Mouse (Mus musculus) right cerebral cortex, postnatal 25 days (tissue): ENCODE data around the gene Slfn4.
"Not testable (repeated sequence)": the region's sequence is repeated elsewhere in the genome, so short reads cannot be mapped to it uniquely, and the experiment has no call there.

Source experiments
- DNase-seq: peaks from one replicate; pipeline ENCODE4 v3.0.0; 2022

Gene Slfn4

DNA sequence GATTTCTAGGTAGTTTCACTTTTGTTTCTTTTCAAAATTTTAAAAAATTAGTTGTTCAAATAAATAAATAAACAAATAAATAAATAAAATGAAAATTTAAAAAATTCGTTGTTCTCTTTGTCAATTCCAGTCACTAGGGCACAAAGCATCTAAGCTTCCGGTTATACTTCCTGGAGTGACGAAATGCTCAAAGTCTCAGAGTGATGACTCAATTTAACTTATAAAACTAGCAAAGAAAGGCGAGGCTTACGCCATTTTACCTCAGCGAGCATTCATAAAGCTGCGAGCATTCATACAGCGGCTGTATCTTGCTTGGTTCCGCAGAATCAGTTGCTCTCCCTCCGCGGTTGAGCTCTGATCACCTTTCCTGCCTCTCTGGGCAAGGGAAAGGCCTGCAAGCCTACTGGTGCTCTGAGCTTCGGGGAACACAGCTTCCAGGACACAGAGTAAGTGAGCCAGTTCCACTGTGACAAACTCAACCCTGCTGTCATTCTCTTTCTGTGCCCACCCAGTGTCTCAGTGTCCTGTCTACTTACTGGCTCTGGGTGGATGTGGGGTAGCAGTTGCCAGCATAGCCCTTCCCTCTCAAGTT is at the start of gene Slfn4:
Slfn4 (plus strand) TSS at position 239 of the 592 bp plus-strand sequence.
- DNase-seq = no peak

- DNase-seq = not testable (repeated sequence)
Observed at GRCm38 (mm10) chr11:83125633-83126032, 49.4 kb upstream of the Slfn4 start.

DNA sequence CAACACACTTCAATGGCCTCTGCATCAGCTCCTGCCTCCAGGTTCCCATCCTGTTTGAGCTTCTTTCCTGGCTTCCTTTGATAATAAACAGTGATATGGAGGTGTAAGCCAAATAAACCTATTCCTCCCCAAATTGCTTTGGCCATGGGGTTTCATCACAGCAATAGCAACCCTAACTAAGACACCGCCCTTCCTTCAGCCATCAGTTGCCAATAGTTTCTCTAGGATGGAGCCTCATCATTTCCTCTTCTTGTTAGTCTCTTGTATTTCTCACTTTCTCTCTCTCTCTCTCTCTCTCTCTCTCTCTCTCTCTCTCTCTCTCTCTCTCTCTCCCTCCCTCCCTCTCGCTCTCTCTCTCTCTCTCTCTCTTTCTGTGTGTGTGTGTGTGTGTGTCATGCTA is 37.7 kb upstream of the Slfn4 start:
- DNase-seq = not testable (repeated sequence)

DNA sequence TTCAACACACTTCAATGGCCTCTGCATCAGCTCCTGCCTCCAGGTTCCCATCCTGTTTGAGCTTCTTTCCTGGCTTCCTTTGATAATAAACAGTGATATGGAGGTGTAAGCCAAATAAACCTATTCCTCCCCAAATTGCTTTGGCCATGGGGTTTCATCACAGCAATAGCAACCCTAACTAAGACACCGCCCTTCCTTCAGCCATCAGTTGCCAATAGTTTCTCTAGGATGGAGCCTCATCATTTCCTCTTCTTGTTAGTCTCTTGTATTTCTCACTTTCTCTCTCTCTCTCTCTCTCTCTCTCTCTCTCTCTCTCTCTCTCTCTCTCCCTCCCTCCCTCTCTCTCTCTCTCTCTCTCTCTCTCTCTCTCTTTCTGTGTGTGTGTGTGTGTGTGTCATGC is 26.0 kb upstream of the Slfn4 start:
- not testable (repeated sequence) for DNase-seq

DNA sequence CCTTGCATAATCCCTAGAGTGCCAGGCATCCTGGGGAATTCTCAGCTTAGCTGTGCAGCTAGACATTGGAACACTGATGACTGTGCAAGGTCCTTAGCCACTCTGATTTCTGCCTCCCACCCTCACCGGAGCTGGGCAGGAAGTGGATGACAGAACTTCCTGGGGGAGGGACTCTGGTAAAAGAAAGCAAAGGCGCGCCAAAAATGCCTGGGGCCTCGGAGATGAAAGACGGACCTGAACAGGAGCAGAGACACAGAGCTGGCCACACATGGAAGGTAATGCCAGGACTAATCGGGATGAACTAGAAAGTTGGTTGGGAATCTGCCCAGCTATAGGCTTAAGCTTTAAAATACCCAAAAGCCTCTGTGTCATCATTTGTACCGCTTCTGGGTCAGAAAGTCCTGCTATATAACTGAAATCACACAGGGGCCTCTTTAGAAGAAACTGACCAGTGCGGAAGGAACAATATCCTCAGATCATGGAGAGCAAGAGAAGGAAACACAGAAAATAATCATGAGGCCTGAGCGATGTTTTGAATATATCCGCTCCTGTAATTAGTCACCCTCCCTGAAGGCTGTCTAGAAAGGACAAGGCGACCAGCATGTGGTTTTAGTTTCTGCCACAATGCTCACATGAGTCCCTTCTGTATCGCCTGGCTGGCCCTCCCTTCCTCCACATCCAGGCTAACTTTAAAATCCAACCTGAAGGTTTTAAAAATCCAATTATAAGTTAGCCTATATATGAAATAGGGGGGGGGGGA is 16.3 kb downstream of the Slfn4 start, which contains the start of gene Slfn3:
Slfn3 (plus strand) TSS at position 197 of the 760 bp plus-strand sequence.
- no peak for DNase-seq

DNA sequence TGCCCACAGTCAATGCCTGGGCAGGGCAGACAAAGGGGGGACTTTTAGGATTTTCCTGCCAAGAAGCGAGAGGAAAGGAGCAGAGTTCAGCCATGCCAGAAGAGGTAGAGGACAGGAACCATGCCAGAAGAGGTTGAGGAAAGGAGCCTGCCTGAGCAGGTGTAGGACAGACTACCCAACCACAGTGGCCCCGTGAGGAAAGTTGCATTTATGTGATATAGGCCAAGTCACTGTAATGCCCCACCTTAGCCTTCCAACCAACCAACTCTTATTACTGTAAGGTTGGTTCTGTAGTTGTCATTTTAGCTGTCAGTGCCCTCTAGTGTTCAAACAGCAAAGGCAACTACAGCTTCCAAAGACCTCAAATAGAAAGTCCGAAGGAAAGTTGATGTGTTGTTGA is 17.0 kb downstream of the Slfn4 start:
- no peak for DNase-seq

DNA sequence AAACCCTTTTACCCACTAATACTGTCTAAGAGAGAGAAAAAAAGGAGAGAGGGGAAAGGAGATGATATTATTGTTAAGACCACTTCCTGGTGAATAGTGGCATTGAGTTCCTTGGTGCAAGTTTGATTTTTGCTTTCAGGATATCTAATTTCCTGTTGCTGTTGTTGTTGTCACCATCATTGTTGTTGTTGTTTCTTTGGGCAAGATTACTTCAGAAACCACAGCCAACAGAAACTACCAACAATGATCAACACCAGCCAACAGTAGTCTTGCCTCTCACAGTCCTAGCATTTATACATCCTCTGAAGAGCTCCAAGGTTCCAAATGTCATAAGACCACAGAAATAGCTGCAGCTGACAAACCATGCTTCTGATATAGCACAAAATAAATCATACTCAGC is 30.0 kb downstream of the Slfn4 start:
- DNase-seq = no peak

GRCm38 (mm10) chr11:83216119-83216518 is 41.1 kb downstream of the Slfn4 start:
- DNase-seq = no peak

GRCm38 (mm10) chr11:83221328-83221877 is 46.4 kb downstream of the Slfn4 start:
- DNase-seq = no peak

DNA sequence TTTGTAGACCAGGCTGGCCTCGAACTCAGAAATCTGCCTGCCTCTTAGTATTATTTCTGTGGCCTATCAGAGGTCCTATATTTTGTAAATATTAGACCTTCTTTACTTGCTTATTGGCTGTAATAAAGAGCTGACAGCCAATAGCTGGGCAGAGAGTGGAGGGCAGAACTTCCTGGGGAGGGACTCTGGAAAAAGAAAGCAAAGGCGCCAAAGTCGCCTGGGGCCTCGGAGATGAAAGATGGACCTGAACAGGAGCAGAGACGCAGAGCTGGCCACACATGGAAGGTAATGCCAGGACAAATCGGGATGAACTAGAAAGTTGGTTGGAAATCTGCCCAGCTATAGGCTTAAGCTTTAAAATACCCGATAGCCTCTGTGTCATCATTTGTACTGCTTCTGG is 48.4 kb downstream of the Slfn4 start:
- DNase-seq = no peak

DNA sequence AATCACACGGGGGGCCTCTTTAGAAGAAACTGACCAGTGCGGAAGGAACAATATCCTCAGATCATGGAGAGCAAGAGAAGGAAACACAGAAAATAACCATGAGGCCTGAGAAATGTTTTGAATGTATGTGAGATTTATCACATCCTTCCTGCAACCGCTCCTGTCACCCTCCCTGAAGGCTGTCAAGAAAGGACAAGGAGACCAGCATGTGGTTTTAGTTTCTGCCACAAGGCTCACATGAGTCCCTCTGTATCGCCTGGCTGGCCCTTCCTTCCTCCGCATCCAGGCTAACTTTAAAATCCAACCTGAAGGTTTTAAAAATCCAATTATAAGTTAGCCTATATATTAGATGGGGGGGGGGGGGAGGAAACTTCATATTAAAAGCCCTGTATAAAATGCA is 48.8 kb downstream of the Slfn4 start:
- DNase-seq = not testable (repeated sequence)

GRCm38 (mm10) chr11:83224217-83224616 is 49.2 kb downstream of the Slfn4 start:
- no peak for DNase-seq

- DNase-seq = no peak
Observed at GRCm38 (mm10) chr11:83224750-83225149, 49.8 kb downstream of the Slfn4 start.

- DNase-seq = no peak
Observed at GRCm38 (mm10) chr11:83225371-83225960, 50.5 kb downstream of the Slfn4 start.

- DNase-seq = no peak
Observed at GRCm38 (mm10) chr11:83227926-83228723, 53.1 kb downstream of the Slfn4 start.

GRCm38 (mm10) chr11:83230966-83231365 is 56.0 kb downstream of the Slfn4 start:
- no peak for DNase-seq

GRCm38 (mm10) chr11:83233621-83234020 is 58.6 kb downstream of the Slfn4 start:
- not testable (repeated sequence) for DNase-seq

DNA sequence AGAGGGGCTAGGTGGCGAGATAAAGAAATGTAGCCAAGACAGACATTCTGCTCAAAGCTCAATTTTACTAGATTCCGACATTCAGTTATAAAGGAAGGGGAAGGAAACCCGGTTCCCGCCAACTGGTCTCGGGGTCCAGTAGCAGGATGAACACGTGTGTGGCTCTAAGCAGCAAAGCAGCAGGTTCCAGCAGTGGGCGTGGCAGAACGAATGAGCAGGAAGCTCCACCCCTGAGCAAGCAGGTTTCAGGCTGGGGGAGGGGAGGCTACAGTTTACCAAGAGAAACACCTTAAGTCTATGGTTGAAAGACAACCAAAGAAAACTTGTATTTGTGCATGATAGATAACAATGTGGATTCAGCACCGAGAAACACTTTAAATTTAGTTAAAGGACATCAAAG is 62.4 kb downstream of the Slfn4 start:
- DNase-seq = not testable (repeated sequence)

DNA sequence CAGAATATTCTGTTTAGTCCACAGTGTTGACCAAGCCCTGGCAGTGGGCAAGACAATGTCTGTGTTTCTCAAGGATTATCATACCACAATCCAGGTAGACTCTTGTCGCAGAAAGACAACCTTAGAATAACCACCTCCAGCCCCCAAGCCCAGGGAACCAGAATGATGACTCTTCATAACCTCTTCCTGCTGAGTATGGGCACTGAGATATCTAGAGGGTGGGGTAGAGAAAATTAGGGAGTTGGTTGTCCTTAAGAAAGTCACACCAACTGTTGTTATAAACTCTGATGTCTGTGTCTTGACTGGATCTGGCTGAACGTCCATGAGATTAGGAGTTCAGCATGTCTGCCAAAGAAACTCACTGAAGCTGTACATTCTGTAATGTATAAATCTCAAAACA is 63.4 kb downstream of the Slfn4 start:
- DNase-seq = no peak

GRCm38 (mm10) chr11:83239811-83240210 is 64.8 kb downstream of the Slfn4 start:
- DNase-seq = no peak
